Mouse (Mus musculus): ENCODE results near the gene Pten. TPM values are rescaled to one million over a fixed set of nuclear protein-coding genes. Genes with fewer than 3 reads are reported as not detected.

Gene Pten
- polyA plus RNA-seq, 1 experiment from 2014 or later = 10.2 TPM

GRCm38 (mm10) chr19:32873904-32874637 is 116.8 kb downstream of the Pten start:
- no peak overlapping the region for H3K9ac ChIP-seq
- no peak overlapping the region for H3K4me3 ChIP-seq
- no peak overlapping the region for H3K27ac ChIP-seq
- no peaks in the 10 kb centered on the region for H3K9me3 ChIP-seq
- H3K4me1 ChIP-seq = no peaks in the 10 kb centered on the region
- 66% methylated on average over 7 of the region's 7 CpGs for WGBS
- no peak for ATAC-seq (ENCODE audit: borderline replicate concordance, extremely low read depth, low FRiP score, low TSS enrichment)
- H3K4me2 ChIP-seq = no peak overlapping the region
- no peaks in the 10 kb centered on the region for H3K27me3 ChIP-seq
- no peaks in the 10 kb centered on the region for H3K36me3 ChIP-seq

Other genes with a start within 250 kb of the Pten start
- 3.2 and 3.4 TPM in 2 replicates for gene Papss2, start 161.7 kb upstream of the Pten start, polyA plus RNA-seq (2015; fragmentation: Nextera tagmentation; extraction: Ambion mirVana)
- 65.6 and 66.1 TPM in 2 replicates for gene Atad1, start 17.7 kb upstream of the Pten start, polyA plus RNA-seq (2015; fragmentation: Nextera tagmentation; extraction: Ambion mirVana)